Mouse (Mus musculus): ENCODE data around the gene Gm20388.

DNA sequence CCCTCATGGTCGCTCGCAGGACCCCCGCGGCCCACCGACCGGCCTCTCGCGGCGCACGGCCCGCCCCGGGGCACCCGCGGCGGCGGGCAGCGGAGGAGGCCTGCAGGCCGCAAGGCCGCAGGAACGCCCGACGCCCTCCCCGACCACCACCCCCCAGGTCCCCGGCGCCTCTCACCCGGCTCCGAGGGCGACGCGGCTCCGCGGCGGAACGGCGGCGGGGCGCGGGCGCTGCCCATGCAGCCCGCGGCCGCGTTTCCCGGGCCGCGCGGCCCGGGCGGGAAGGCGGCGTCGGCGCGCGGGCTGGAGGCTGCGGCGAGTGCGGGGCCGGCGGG is 3131.1 kb downstream of the Gm20388 start:
- TF ChIP-seq CTCF (IDR thresholded peaks at IDR 0.05; ENCODE audit: borderline replicate concordance, extremely low read depth, insufficient read depth, insufficient read length) (no peak), POLR2A (IDR thresholded peaks at IDR 0.05; ENCODE audit: borderline replicate concordance, extremely low read depth, insufficient read depth, insufficient read length, poor library complexity, severe bottlenecking) (no peak)

Measured in brain, embryonic 14.5 days (tissue).